Mouse (Mus musculus) neural tube, postnatal 0 days (tissue): ENCODE measurements around the gene Dmpk. TPM values are rescaled to one million over a fixed set of nuclear protein-coding genes. Genes with fewer than 3 reads are reported as not detected.

Experiments
- microRNA-seq: library from miRNA; unstranded; fragments of <30 nt; microRNA quantifications from one replicate; pipeline ENCODE4, GENCODE M21; 2016
- polyA plus RNA-seq: library from polyadenylated mRNA; unstranded; fragments of >200 nt; fragmentation: Nextera tagmentation; extraction: Ambion mirVana; gene quantifications from 2 replicates; pipeline ENCODE4 v1.2.1, GENCODE M21; 2015

The Dmpk gene
- polyA plus RNA-seq: 7.8 TPM in 2 replicates

DNA sequence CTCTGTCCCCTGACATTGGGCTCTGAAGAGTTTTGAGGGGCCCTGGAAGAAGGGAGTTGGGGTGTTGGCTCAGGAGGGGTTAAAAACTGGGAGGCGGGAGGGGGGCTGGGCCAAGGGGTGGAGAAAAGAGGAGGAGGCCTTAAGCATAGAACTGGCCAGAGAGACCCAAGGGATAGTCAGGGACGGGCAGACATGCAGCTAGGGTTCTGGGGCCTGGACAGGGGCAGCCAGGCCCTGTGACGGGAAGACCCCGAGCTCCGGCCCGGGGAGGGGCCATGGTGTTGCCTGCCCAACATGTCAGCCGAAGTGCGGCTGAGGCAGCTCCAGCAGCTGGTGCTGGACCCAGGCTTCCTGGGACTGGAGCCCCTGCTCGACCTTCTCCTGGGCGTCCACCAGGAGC is at the start of gene Dmpk:
Dmpk (plus strand) TSS at position 149 of the 400 bp plus-strand sequence.

DNA sequence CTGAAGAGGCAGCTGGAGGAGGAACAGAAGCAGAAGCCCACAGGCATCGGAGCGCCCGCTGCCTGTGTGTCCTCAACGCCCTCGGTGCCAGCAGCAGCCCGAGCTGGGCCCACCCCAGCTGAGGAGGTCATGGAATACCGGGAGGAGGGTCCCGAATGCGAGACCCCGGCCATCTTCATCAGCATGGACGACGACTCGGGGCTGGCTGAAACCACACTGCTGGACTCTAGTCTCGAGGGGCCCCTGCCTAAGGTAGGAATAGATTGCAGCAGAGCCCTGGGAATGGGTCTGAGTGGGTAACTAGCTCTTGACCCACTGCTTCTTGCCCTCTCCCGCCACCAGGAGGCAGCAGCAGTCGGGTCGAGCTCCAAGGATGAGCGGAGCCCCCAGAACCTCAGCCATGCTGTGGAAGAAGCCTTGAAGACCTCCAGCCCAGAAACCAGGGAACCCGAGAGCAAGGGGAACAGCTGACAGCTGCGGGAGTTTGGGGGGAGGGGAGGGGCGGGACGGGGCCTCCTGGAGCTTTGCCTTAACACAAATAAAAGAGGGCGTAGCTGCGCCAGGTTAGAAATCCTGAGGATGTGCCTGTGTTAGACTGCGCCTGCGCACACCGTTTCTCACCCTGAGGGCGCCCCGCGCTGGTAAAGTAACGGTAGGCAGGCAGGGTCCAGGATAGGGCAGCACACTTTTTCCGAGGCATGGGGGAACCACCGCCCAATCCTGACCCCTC is 29.4 kb upstream of the Dmpk start, which contains the start of gene Rsph6a:
Rsph6a (plus strand) TSS at position 644 of the 730 bp plus-strand sequence.

DNA sequence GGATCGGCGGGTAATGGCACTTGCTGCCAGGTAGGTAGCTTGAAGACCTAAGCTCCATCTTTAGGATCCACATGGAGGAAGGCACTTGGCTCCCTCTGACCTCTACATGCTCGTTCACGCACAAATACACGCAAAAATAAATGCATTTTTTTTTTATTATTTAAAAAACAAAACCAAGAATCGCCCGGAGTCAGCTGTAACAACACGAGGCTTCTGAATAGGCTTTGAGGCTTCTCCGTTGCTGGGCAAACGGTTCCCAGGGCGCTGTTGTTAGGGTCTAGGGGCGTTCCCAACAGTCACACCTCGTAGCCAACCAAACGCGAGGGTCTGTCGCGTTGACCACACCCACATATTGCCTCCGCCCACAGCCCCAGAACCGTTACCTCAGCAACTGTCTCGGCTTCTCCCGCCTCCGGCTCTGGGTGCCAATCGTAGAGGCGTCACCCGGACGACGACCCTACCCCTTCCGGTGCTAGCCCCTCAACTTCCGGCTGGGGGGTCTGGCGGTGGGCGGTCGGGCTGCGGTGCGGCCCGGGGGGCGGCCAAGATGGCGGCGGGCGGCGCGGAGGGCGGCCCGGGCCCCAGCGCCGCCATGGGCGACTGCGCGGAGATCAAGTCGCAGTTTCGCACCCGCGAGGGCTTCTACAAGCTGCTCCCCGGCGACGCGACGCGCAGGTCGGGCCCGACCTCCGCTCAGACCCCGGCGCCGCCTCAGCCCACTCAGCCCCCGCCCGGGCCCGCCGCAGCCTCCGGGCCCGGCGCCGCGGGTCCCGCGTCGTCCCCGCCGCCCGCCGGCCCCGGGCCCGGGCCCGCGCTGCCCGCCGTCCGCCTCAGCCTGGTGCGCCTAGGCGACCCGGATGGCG is 7.7 kb upstream of the Dmpk start, which contains the start of gene Dmwd:
Dmwd (plus strand) TSS at position 505 of the 863 bp plus-strand sequence.

DNA sequence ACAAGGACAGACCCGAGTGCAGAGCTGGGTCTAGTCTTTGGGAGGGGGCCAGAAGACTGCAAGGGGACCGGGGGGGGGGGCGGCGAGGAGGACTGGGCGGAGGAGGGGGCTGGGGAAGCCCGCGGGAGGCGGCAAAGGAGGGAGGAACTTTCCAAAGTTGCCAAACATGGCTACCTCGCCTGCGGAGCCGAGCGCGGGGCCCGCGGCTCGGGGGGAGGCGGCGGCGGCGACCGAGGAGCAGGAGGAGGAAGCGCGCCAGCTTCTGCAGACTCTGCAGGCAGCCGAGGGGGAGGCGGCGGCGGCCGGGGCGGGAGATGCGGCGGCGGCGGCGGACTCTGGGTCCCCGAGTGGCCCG is 10.8 kb downstream of the Dmpk start, which contains the start of gene Six5:
Six5 (plus strand) TSS at position 124 of the 355 bp plus-strand sequence.

DNA sequence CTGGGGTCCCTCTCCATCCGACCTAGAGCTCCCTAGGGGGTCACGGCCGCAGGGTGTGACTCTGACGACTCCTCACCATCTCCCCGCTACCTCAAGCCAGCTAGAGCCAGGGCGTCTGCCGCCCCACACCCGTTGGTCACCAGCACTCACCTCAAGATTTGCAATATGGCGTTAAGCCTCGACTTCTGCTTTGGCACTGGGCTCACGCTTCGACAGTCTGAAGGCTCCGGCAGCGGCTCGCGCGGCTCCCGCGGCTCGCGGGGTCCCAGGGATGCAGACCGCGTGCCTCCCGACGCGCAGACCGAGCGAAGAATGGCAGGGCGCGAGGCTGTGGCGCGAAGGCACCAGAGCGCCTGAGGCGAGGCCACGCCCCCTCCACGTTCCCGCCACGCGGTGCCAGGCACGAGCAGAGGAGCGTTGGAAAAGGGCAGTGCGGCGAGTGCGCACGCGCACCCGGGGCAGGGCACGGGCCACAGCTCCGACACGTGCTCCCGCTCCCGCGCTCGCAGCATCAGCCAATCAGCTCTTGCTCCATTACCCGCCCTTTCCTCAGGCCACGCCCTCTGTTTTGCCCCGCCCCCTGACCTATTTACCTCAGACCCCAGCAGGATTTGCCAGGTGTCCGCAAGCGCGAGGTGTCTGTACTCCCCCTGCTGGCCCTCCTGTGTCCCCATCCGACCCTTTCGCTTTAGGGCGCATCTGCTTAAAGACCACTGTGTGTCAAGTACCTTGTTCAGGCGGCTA is 34.6 kb downstream of the Dmpk start, which contains the start of gene Gm4969:
Gm4969 (minus strand) TSS at position 341 of the 744 bp plus-strand sequence.

DNA sequence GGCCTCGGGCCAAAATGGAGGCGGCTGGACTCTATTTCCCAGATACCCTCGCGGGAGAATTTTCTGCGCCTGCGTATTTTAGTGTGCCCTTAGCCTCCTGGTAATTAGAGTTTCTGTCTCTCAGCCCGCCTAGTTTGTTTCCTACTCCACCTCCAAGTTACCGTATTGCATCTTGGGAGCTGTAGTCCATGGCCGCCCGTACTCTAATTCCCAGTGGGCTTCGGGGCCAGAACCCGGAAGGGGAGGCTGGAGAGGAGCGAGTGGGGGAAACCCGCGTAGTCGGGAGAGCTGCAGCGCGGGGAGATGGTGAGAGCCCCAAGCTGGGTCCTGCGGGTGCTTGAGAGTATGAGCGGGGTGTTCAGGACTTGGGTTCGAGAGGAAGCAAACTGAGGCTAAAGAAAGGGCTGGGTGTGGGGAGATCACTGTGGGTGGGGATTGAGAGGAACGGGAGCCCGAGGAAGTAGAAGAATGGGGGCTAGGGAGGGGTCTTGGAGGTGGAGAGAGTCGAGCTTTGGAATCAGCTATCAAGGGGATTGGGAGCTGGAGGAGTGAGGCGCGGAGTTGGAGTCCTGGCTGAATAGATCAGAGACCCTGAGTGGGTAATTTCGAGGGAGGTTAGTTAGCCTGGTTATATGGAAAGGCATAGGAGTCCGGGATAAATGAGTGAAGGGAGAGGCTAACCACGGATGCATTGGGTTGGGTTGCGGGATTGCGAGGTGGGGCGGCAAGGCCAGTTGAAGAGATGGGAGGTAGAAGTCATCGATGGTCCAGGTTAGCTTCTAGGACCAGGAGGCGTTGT is 36.2 kb downstream of the Dmpk start, which contains the start of gene Fbxo46:
Fbxo46 (plus strand) TSS at position 229 of the 799 bp plus-strand sequence.

Small RNAs within 50 kb of the gene (microRNA-seq; reads per million reads assigned to microRNA genes)
- not detected for gene Mir3100

Other genes starting within 250 kb of the Dmpk start
- gene Mill2, start 243.9 kb upstream of the Dmpk start, polyA plus RNA-seq: 0.99 and 1.1 TPM in 2 replicates
- 31.9 and 32.6 TPM in 2 replicates for gene Pglyrp1, start 212.5 kb upstream of the Dmpk start, polyA plus RNA-seq
- gene Ccdc61, start 173.4 kb upstream of the Dmpk start, polyA plus RNA-seq: 43.1 and 48.7 TPM in 2 replicates
- gene Nova2, start 158.0 kb upstream of the Dmpk start, polyA plus RNA-seq: 9.7 and 10.6 TPM in 2 replicates
- 0.90 and 1.1 TPM in 2 replicates for gene Nanos2, start 96.4 kb upstream of the Dmpk start, polyA plus RNA-seq
- 12.1 and 12.5 TPM in 2 replicates for gene Mypop, start 92.6 kb upstream of the Dmpk start, polyA plus RNA-seq
- gene Irf2bp1, start 79.8 kb upstream of the Dmpk start, polyA plus RNA-seq: 29.7 and 30.6 TPM in 2 replicates
- not detected in 2 replicates for gene Foxa3, start 60.3 kb upstream of the Dmpk start, polyA plus RNA-seq
- 18.4 and 21.6 TPM in 2 replicates for gene Sympk, start 59.5 kb upstream of the Dmpk start, polyA plus RNA-seq
- gene Rsph6a, start 29.2 kb upstream of the Dmpk start, polyA plus RNA-seq: 0.35 and 0.36 TPM in 2 replicates
- 48.3 and 65.5 TPM in 2 replicates for gene Dmwd, start 7.6 kb upstream of the Dmpk start, polyA plus RNA-seq
- 1.9 and 2.0 TPM in 2 replicates for gene Six5, start 10.7 kb downstream of the Dmpk start, polyA plus RNA-seq
- gene Gm4969, start 34.5 kb downstream of the Dmpk start, polyA plus RNA-seq: 6.2 and 6.3 TPM in 2 replicates
- gene Fbxo46, start 36.0 kb downstream of the Dmpk start, polyA plus RNA-seq: 10.3 and 11.0 TPM in 2 replicates
- gene Qpctl, start 65.4 kb downstream of the Dmpk start, polyA plus RNA-seq: 25.2 and 26.6 TPM in 2 replicates
- gene Snrpd2, start 65.9 kb downstream of the Dmpk start, polyA plus RNA-seq: 115 and 116 TPM in 2 replicates
- gene Gipr, start 82.3 kb downstream of the Dmpk start, polyA plus RNA-seq: 0.84 and 1.1 TPM in 2 replicates
- 26.8 and 28.3 TPM in 2 replicates for gene Eml2, start 92.6 kb downstream of the Dmpk start, polyA plus RNA-seq
- 5.1 and 5.6 TPM in 2 replicates for gene Gpr4, start 128.7 kb downstream of the Dmpk start, polyA plus RNA-seq
- gene Opa3, start 144.5 kb downstream of the Dmpk start, polyA plus RNA-seq: 33.3 and 38.2 TPM in 2 replicates
- gene Vasp, start 188.0 kb downstream of the Dmpk start, polyA plus RNA-seq: 31.8 and 36.1 TPM in 2 replicates
- gene Ppm1n, start 196.2 kb downstream of the Dmpk start, polyA plus RNA-seq: 1.1 and 2.7 TPM in 2 replicates
- gene Rtn2, start 198.8 kb downstream of the Dmpk start, polyA plus RNA-seq: 119 and 126 TPM in 2 replicates
- 0.13 and 0.23 TPM in 2 replicates for gene Fosb, start 226.2 kb downstream of the Dmpk start, polyA plus RNA-seq